Mouse (Mus musculus) large intestine, adult 2 months (tissue): ENCODE measurements around the gene Csnk1g1. TPM values are rescaled to one million over a fixed set of nuclear protein-coding genes. Genes with fewer than 3 reads are reported as not detected.

Source experiments
- polyA plus RNA-seq: library from polyadenylated mRNA; depleted of rRNA; stranded (reverse); fragments of >200 nt; gene quantifications from 2 replicates; pipeline ENCODE4 v1.2.3, GENCODE M21; 2012; rRNA removed

Csnk1g1 gene
- polyA plus RNA-seq, 1 experiment, result 4.1 TPM

Other genes with a start within 250 kb of the Csnk1g1 start
- gene Oaz2, start 240.9 kb upstream of the Csnk1g1 start, polyA plus RNA-seq, result 36.6 and 41.7 TPM in 2 replicates
- 4.6 and 6.1 TPM in 2 replicates for gene Zfp609, start 81.4 kb upstream of the Csnk1g1 start, polyA plus RNA-seq
- 20.0 and 21.2 TPM in 2 replicates for gene Pclaf, start 18.7 kb upstream of the Csnk1g1 start, polyA plus RNA-seq
- gene Trip4, start 130 bp upstream of the Csnk1g1 start, polyA plus RNA-seq, result 5.8 and 8.6 TPM in 2 replicates
- gene Ppib, start 151.3 kb downstream of the Csnk1g1 start, polyA plus RNA-seq, result 272 and 287 TPM in 2 replicates
- gene Snx22, start 160.8 kb downstream of the Csnk1g1 start, polyA plus RNA-seq, result 1.0 and 1.4 TPM in 2 replicates
- 69.7 and 74.5 TPM in 2 replicates for gene Snx1, start 217.7 kb downstream of the Csnk1g1 start, polyA plus RNA-seq
- gene Ciao2a, start 217.7 kb downstream of the Csnk1g1 start, polyA plus RNA-seq, result 26.0 and 27.1 TPM in 2 replicates
- gene Dapk2, start 249.3 kb downstream of the Csnk1g1 start, polyA plus RNA-seq, result 18.1 and 20.4 TPM in 2 replicates